Mouse (Mus musculus): Measurements from ENCODE around the gene Podxl.

DNA sequence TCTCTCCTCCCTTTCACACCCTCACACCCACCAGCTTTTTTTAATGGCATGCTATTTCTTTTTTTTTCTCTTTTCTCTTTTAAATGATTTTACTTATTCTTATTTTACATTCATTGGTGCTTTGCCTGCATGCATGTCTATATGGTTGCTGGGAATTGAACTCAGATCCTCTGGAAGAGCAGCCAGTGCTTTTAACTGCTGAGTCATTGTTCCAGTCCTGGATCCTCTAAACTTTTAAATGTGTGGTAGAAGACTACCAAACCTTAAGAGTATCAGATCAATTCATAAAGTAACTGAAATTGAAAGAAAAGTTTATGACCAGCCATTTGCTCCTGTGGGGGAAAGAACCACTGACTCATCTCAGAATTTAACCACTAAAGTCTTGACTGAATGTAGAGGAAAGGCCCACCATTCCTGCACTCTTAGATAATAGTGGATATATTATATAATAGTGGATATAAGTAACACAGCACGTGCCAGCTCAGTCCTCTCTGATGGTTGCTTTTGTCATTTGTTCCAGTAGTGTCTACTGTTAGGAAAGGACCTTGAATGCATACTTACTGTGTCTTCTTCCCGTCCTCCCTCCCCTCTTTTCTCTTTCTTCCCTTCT is 68.6 kb downstream of the Podxl start:
- TF ChIP-seq CTCF (IDR thresholded peaks at IDR 0.05) (no peak), EP300 (IDR thresholded peaks at IDR 0.05; ENCODE audit: insufficient read depth, low read depth, low read length) (no peak)

Measured in heart, adult 2 months (tissue).